Mouse (Mus musculus) CH12.LX (cell line): ENCODE results near the gene Gjb2.

Experiments used
- BHLHE40 ChIP-seq: IDR thresholded peaks from 2 replicates; pipeline ENCODE4 v1.6.1; 2011; ENCODE audit warnings: mild to moderate bottlenecking, low read depth, low read length, improper control_type of control experiment
- CHD1 ChIP-seq: IDR thresholded peaks from 2 replicates; pipeline ENCODE4 v1.6.1; 2012; ENCODE audit warnings: low read depth, low read length, improper control_type of control experiment, inconsistent platforms
- CTCF ChIP-seq, 2 experiments: IDR thresholded peaks in 1 of 2; conservative IDR thresholded peaks in 1 of 2; 2 replicates each; pipeline ENCODE4 v1.5.1; 2011 to 2012; ENCODE audit warnings: low read depth in 2 of 2, low read length in 2 of 2, improper control_type of control experiment in 1 of 2, inconsistent platforms in 1 of 2, mild to moderate bottlenecking in 1 of 2, moderate library complexity in 1 of 2
- GABPA ChIP-seq: IDR thresholded peaks from 2 replicates; pipeline ENCODE4 v1.6.1; 2012; ENCODE audit warnings: low read depth, low read length, improper control_type of control experiment, inconsistent platforms; ENCODE audit not compliant: insufficient replicate concordance
- MAZ ChIP-seq: IDR thresholded peaks from 2 replicates; pipeline ENCODE4 v1.6.1; 2012; ENCODE audit warnings: low read depth, mild to moderate bottlenecking, inconsistent platforms, low read length, improper control_type of control experiment, moderate library complexity
- NRF1 ChIP-seq: IDR thresholded peaks from 2 replicates; pipeline ENCODE4 v1.6.1; 2014; ENCODE audit warnings: low read depth, mild to moderate bottlenecking, inconsistent platforms, low read length, improper control_type of control experiment, moderate library complexity
- POLR2A ChIP-seq: IDR thresholded peaks from 2 replicates; pipeline ENCODE4 v1.6.1; 2011; ENCODE audit warnings: low read depth, mild to moderate bottlenecking, improper control_type of control experiment, low read length
- POLR2AphosphoS2 ChIP-seq: IDR thresholded peaks from 2 replicates; pipeline ENCODE4 v1.6.1; 2011; ENCODE audit warnings: low read depth, low read length, improper control_type of control experiment
- SIN3A ChIP-seq: IDR thresholded peaks from 2 replicates; pipeline ENCODE4 v1.6.1; 2012; ENCODE audit warnings: low read length, improper control_type of control experiment, inconsistent platforms
- TCF12 ChIP-seq: IDR thresholded peaks from 2 replicates; pipeline ENCODE4 v1.6.1; 2014; ENCODE audit warnings: low read depth, mild to moderate bottlenecking, inconsistent platforms, low read length, improper control_type of control experiment
- USF1 ChIP-seq: IDR thresholded peaks from 2 replicates; pipeline ENCODE4 v1.6.1; 2014; ENCODE audit warnings: low read depth, mild to moderate bottlenecking, inconsistent platforms, low read length, improper control_type of control experiment

GRCm38 (mm10) chr14:57057204-57057562, 47.3 kb downstream of the Gjb2 start:
- TF ChIP-seq GABPA (no peak), POLR2A (no peak), CTCF (conservative IDR thresholded peaks at IDR 0.05 in 1 of 2, IDR thresholded peaks at IDR 0.05 in 1 of 2; ENCODE audit: low read depth in 2 of 2, low read length in 2 of 2) (no peak), SIN3A (no peak), USF1 (no peak), MAZ (no peak), TCF12 (no peak), BHLHE40 (no peak), NRF1 (no peak), CHD1 (no peak), POLR2AphosphoS2 (no peak)
